In genomic region chr9:111289294-111289831, GRCm38 (mm10) we compare ENCODE assay signal across 9 mouse cellular contexts. TPM values are rescaled to one million over a fixed set of nuclear protein-coding genes. Genes with fewer than 3 reads are reported as not detected.
A peak's percentile ranks its signal among the peaks of the same experiment; 100 is the strongest.
DNase-seq lines count a peak whose midpoint lies in the region; ATAC-seq lines count a peak whose summit lies in the region.
"Had no signal": no experiment of that assay in that cellular context is flagged by ENCODE, and none has a peak within 500 bp of the region (broad histone marks: within the 10 kb centered on the region; RNA-seq: fewer than 3 reads in every experiment).

No protein-coding gene starts in this region.

- peak overlapping the region; percentile 38 for H3K4me2 ChIP-seq in heart, embryonic 12.5 days
- H3K4me2 ChIP-seq in embryonic facial prominence, embryonic 15.5 days (replicated peaks) = peak overlapping the region; percentile 35
- H3K4me2 ChIP-seq: midbrain, embryonic 12.5 days had no signal

- WGBS in heart, embryonic 12.5 days = 51% methylated on average over 9 of the region's 9 CpGs
- WGBS in embryonic facial prominence, embryonic 15.5 days = 40% methylated on average over 9 of the region's 9 CpGs

- peaks cover 12% of the 10 kb centered on the region for H3K4me1 ChIP-seq in heart, embryonic 12.5 days (replicated peaks)
- peaks cover 6% of the 10 kb centered on the region for H3K4me1 ChIP-seq in embryonic facial prominence, embryonic 15.5 days

- intact Hi-C loops in heart, postnatal 36 days (cut with DNase I) = loop anchor here (5.0 kb wide), 1 partner anchor 292 kb away; no protein-coding TSS in a partner anchor
- intact Hi-C loops in gastrocnemius, postnatal 36 days (cut with DNase I) = no loop called here

- H3K27me3 ChIP-seq in heart, embryonic 12.5 days (replicated peaks) = no peaks in the 10 kb centered on the region
- no peaks in the 10 kb centered on the region for H3K27me3 ChIP-seq in embryonic facial prominence, embryonic 15.5 days
- H3K27me3 ChIP-seq: midbrain, embryonic 12.5 days had no signal

- no peaks in the 10 kb centered on the region for H3K9me3 ChIP-seq in heart, embryonic 12.5 days (replicated peaks)
- no peaks in the 10 kb centered on the region for H3K9me3 ChIP-seq in embryonic facial prominence, embryonic 15.5 days (replicated peaks)
- H3K9me3 ChIP-seq: midbrain, embryonic 12.5 days had no signal

- no peak overlapping the region for H3K27ac ChIP-seq in heart, embryonic 12.5 days (ENCODE audit: poor library complexity, severe bottlenecking)
- no peak overlapping the region for H3K27ac ChIP-seq in embryonic facial prominence, embryonic 15.5 days (replicated peaks)
- H3K27ac ChIP-seq: midbrain, embryonic 12.5 days had no signal

- 0 out of 2 replicates have a peak overlapping the region, but pooled peaks have one; percentile 2 for H3K4me3 ChIP-seq in heart, embryonic 12.5 days
- H3K4me3 ChIP-seq in embryonic facial prominence, embryonic 15.5 days (replicated peaks) = no peak overlapping the region; the same call in 1 of the 2 replicates
- H3K4me3 ChIP-seq: midbrain, embryonic 12.5 days had no signal

- 0 out of 2 replicates have a peak, but pooled peaks have one; percentile 22 for ATAC-seq in heart, embryonic 12.5 days (ENCODE audit: insufficient number of reproducible peaks, low FRiP score)
- no peak for ATAC-seq in embryonic facial prominence, embryonic 15.5 days (ENCODE audit: insufficient number of reproducible peaks, low FRiP score, low TSS enrichment, low read depth)

- H3K36me3 ChIP-seq in heart, embryonic 12.5 days = no peaks in the 10 kb centered on the region
- no peaks in the 10 kb centered on the region for H3K36me3 ChIP-seq in embryonic facial prominence, embryonic 15.5 days
- H3K36me3 ChIP-seq: midbrain, embryonic 12.5 days had no signal

- DNase-seq in heart, postnatal 36 days = no peak
- peak; percentile 68 for DNase-seq in kidney, postnatal 10 days
- peak; percentile 64 for DNase-seq in lung, postnatal 36 days
- no peak for DNase-seq in Muller cell, postnatal 12 days (ENCODE audit: inconsistent ontology term)
- DNase-seq in layer of hippocampus, postnatal 25 days (ENCODE audit: extremely low spot score in 1 of 2, low spot score in 1 of 2) = no peak
- DNase-seq in gastrocnemius, postnatal 36 days = no peak

- no peak overlapping the region for H3K9ac ChIP-seq in heart, embryonic 12.5 days
- no peak overlapping the region for H3K9ac ChIP-seq in embryonic facial prominence, embryonic 15.5 days
- H3K9ac ChIP-seq: midbrain, embryonic 12.5 days had no signal

RNA-seq across cellular contexts. Expression of gene Epm2aip1, which starts 17.6 kb away (rescaled TPM):
- polyA plus RNA-seq in heart, embryonic 12.5 days (2016; fragmentation: Nextera tagmentation; extraction: Ambion mirVana) = 32.8 and 34.3 TPM in 2 replicates
- 10 to 100 TPM; 17.1 to 25.1 TPM for total RNA-seq in heart, postnatal 36 days (2021)
- 27.4 and 28.4 TPM in 2 replicates for polyA plus RNA-seq in embryonic facial prominence, embryonic 15.5 days (2015; fragmentation: Nextera tagmentation; extraction: Ambion mirVana)
- 10 to 100 TPM; 75.0 to 75.5 TPM for total RNA-seq in layer of hippocampus, postnatal 25 days (2021)
- 10 to 100 TPM; 16.1 to 22.4 TPM for total RNA-seq in gastrocnemius, postnatal 36 days (2021)

RNA-seq across cellular contexts. Expression of gene Mlh1, which starts 17.8 kb away (rescaled TPM):
- polyA plus RNA-seq in heart, embryonic 12.5 days (2016; fragmentation: Nextera tagmentation; extraction: Ambion mirVana) = 39.3 and 44.0 TPM in 2 replicates
- 1 to 10 TPM; 7.7 to 8.5 TPM for total RNA-seq in heart, postnatal 36 days (2021)
- polyA plus RNA-seq in embryonic facial prominence, embryonic 15.5 days (2015; fragmentation: Nextera tagmentation; extraction: Ambion mirVana) = 33.2 and 34.3 TPM in 2 replicates
- total RNA-seq in layer of hippocampus, postnatal 25 days (2021) = 10 to 100 TPM; 14.5 to 19.6 TPM
- total RNA-seq in gastrocnemius, postnatal 36 days (2021) = 1 to 10 TPM; 4.9 to 8.4 TPM

RNA-seq across cellular contexts. Expression of gene Trank1, which starts 22.2 kb away (rescaled TPM):
- 0.03 and 0.27 TPM in 2 replicates for polyA plus RNA-seq in heart, embryonic 12.5 days (2016; fragmentation: Nextera tagmentation; extraction: Ambion mirVana)
- not detected for total RNA-seq in heart, postnatal 36 days (2021)
- 0.54 and 0.68 TPM in 2 replicates for polyA plus RNA-seq in embryonic facial prominence, embryonic 15.5 days (2015; fragmentation: Nextera tagmentation; extraction: Ambion mirVana)
- total RNA-seq in layer of hippocampus, postnatal 25 days (2021) = 100 to 1,000 TPM; 159 to 197 TPM
- total RNA-seq in gastrocnemius, postnatal 36 days (2021) = not detected

Comparison
In these comparisons a context has a peak if more than half of its experiments do, and no peak if none do; other contexts are left out.
1. DNase-seq: peak in kidney, postnatal 10 days (single experiment) and lung, postnatal 36 days (single experiment); none in heart, postnatal 36 days (0 of 2), Muller cell, postnatal 12 days (single experiment), layer of hippocampus, postnatal 25 days (0 of 2) and gastrocnemius, postnatal 36 days (0 of 2).
2. RNA of gene Trank1, which starts 22.2 kb away (total RNA-seq): 159 to 197 TPM in layer of hippocampus, postnatal 25 days; not detected in gastrocnemius, postnatal 36 days and not detected in heart, postnatal 36 days; every median in the first group is over 100 times any median in the second.